Mouse (Mus musculus) gastrocnemius, postnatal 10 days (tissue): ENCODE data around the gene Trdn. TPM values are rescaled to one million over a fixed set of nuclear protein-coding genes. Genes with fewer than 3 reads are reported as not detected.

ENCODE experiments used
- DNase-seq: peaks from one replicate; pipeline ENCODE4 v3.0.0; 2021; ENCODE audit warnings: mixed read lengths
- long read RNA-seq, 2 experiments: library from polyadenylated mRNA; stranded (forward); transcript quantifications; one replicate each; pipeline ENCODE4 v2.0.0; 2021
- total RNA-seq, 2 experiments: library from RNA; stranded (reverse); gene quantifications; 2 replicates each; pipeline ENCODE4 v1.2.3; 2021

The Trdn gene
- 1,000 to 10,000 TPM; 1,349 to 1,389 TPM for total RNA-seq
- long read RNA-seq, experiment 1, full-length matches to known transcripts = 46 of 818 reads
- long read RNA-seq, experiment 1, partial matches to known transcripts = 542 of 818 reads
- long read RNA-seq, experiment 1, other reads (novel, unspliced or antisense) = 230 of 818 reads
- long read RNA-seq, experiment 2, full-length matches to known transcripts = 56 of 865 reads
- long read RNA-seq, experiment 2, partial matches to known transcripts = 531 of 865 reads
- long read RNA-seq, experiment 2, other reads (novel, unspliced or antisense) = 278 of 865 reads

DNA sequence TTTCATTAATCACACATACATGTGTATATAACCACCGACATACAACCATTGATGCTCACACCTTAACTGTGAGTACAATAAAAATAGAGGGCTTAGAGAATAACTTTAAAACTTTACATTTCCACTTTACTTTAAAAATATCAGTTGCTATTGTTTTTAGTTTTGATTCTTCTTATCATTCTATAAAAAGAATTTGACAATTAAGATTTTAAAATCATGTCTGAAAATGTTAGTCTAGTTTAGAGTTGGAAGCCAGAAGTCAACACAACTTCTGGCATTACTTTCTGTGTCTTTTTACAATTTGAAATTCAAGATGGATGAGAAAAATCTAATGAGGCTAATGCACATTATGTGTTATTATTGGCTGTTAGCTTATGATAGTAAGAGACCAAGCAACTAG lies at the start of gene Trdn:
Trdn (plus strand) TSS at position 301 of the 400 bp plus-strand sequence.
- no peak for DNase-seq

DNA sequence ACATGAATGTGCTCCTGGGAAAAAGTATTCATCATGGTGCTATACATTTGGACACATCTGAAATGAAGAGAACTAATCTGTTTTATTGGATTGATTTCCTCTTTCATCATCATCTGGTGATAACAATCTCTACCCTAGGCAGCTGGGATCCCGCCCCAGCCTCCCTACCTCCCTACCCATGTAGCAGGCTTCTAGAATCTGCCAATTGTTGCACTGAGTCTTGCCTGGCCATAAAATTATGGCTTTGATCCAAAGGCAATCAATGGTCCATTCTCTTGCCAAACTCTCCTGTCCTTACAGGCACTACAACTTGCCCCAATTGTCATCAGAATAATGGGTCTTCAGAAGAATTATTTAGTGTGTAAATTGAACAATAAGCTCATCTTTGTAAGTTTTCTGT lies 19.6 kb upstream of the Trdn start:
- DNase-seq = no peak

DNA sequence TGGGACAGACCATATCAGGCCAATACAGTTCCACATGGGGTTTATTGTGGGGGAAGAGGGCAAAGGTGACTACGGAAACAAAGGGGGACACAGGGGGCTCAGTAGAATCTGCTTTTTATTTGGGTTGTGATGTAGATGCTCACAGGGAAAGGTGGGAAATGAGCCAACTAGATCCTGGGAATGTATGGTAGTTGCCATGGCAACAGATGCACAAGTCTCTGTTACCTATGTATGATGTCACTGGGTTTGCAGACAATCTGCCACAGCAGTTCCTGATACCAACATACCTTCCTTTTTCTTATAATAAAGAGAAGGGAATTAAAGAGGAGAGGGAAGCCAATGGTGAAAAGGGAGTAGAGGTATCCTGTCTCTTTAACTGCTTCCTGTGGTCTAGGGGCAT lies 14.8 kb upstream of the Trdn start:
- no peak for DNase-seq

- DNase-seq = peak; percentile 12
Measured at GRCm38 (mm10) chr10:33073126-33073525, 7.2 kb upstream of the Trdn start.

GRCm38 (mm10) chr10:33082151-33082844 lies 1.9 kb downstream of the Trdn start:
- no peak for DNase-seq

DNA sequence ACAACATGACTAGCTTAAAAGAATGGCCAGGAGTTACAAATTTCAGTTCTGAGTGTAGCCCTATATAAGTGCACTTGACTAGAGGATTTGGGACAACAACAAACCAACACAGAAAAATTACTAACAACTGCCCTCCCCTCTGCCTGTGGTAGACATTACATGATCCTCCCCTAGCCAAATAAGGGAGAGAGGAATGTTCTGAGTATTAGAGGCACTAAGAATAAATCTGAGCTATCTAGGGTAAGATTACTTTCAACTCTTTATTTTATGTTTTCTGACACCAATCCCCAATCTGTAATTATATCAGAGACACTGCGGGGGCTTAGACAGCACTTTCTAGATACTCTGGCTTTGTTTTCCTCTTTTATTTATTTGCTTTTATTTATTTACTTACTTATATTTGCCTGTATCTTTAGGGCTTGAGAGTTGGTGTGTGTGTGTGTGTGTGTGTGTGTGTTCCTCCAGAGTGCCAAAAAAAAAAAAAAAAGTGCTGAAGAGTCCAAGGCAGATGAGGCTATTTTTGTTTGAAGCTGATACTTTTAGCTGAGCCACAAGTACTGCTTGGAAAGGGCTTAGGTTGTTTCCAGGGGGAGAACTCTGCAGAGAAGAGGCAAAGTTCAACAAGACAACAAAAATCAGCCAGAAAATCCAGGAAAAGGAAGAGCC lies 2.7 kb downstream of the Trdn start:
- DNase-seq = peak; percentile 6

- DNase-seq = peak; percentile 2
Measured at GRCm38 (mm10) chr10:33083627-33084158, 3.3 kb downstream of the Trdn start.

GRCm38 (mm10) chr10:33088403-33088802 lies 8.0 kb downstream of the Trdn start:
- no peak for DNase-seq

- no peak for DNase-seq
Measured at GRCm38 (mm10) chr10:33092400-33092799, 12.0 kb downstream of the Trdn start.

DNA sequence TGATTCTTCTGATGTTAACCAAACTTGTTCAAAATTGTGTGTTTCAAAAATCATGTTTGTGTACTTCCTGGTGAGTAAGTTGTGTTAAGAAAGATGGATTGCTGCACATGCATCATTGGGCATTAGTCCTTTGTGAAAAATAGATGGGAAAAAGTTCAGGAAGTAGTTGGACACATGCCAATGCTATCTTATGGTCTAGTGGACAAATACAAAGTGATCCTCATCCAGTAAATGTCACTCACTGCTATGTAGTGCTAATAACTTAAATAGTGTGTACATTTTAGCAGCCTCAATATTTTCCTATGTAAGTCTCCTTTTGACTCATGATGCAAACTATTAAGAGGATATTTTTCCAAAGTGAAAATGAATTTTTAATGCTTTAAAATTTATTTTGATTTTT lies 27.6 kb downstream of the Trdn start:
- DNase-seq = no peak

GRCm38 (mm10) chr10:33123028-33123427 lies 42.7 kb downstream of the Trdn start:
- no peak for DNase-seq

DNA sequence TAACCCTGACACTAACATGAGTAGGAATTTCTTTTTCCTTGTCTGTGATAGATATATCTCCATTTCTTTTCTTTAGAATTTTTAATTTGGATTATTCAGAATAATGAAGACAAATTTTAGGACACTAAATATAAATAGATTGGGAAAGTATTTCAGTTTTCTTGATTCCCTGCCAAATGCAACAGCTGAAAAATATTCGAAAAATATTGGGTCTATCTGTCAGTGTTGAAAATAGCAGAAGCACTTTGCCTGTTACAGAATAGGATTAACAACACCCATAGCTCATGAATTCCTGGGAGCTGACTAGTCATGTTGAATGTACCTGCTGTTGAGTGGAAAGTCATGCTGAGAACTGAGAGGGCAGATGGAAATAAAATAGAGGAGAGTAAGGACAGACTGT lies 64.6 kb downstream of the Trdn start:
- no peak for DNase-seq

- peak; percentile 51 for DNase-seq
Measured at GRCm38 (mm10) chr10:33179731-33180631, 99.6 kb downstream of the Trdn start.

DNA sequence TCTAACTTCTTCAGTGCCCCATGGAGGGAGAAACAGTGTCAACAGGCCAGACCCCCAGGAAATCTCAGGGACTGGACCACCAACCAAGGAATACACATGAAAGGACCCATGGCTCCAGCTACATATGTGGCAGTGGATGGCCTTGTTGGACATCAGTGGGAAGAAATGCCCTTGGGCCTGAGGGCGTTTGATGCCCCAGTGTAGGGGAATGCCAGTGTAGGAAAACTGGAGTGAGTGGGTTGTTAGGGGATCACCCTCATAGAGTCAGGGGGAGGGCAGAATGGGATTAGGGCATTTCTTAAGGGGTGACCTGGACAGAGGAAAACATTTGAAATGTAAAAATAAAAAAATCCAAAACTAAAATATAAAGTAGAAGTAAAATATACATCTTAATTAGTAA lies 108.7 kb downstream of the Trdn start:
- no peak for DNase-seq

DNA sequence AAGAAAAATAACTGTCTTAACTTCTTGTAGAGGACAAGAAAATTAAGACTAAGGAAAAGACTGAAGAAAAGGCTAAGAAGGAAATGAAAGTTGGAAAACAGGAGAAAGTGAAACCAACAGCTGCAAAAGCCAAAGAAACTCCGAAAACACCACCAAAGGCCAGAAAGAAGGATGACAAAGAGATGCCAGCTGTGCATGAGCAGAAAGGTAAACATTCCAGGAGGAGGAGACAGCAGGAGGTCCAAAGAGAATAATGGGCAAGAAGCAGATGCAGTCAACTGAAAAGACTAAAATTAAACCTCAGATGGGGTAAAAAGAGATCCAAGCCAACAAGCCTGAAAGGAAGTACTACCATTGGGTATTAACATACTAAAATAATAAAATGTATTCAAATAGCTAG lies 115.6 kb downstream of the Trdn start:
- no peak for DNase-seq

DNA sequence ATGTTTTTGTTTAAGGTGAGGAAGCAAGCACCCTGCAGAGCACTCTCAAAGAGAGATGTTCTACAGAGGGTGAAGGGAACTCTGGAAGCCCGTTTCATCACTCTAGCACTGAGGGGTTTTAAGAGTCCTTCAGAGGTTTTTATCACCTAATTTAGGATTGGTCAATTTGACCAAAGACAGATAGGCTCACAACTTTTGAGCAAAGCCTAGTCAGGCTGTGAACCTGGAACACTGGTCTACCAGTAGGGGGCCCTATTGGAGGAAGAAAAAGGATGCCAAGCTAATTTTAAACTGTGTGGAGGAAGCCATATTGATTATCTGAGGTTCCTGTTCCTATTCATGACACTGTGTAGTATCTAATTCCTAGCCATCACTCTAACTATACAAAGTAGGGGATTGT lies 117.9 kb downstream of the Trdn start:
- no peak for DNase-seq

DNA sequence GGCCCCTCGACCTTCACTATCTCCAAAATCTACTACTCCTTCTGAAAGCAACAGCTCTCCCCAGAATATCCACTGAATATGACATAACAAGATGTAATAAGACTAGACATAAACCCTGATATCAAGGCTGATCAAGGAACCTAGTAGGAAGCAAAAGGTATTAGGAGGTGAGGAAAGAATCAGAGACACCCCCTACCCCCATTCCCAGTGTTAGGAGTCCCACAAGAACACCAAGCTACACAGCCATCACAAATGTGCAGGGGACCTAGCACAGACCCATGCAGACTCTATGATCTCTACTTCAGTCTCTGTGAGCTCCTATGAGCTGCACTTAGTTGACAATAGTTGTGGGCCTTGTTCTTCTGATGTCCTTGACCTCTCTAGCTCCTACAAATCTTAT lies 130.1 kb downstream of the Trdn start:
- no peak for DNase-seq

GRCm38 (mm10) chr10:33253911-33254310 lies 173.6 kb downstream of the Trdn start:
- no peak for DNase-seq

DNA sequence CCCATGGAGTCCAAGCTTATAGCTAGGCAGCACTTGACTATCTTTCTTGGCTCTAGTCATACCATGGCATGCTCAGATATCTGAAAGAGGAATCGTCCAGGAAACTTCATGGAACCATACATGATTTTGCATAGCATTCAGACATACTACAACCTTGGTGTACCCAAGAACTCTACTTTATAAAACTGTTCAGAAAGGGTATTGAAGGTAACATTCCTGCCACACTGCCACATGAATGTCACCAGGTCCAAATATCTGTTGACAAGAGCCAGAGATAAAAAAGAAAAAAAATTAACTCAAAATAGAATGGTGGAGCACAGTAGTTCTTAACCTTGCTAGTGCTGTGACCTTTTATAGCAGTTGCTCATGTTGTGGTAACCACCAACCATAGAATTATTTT lies 175.8 kb downstream of the Trdn start:
- no peak for DNase-seq

DNA sequence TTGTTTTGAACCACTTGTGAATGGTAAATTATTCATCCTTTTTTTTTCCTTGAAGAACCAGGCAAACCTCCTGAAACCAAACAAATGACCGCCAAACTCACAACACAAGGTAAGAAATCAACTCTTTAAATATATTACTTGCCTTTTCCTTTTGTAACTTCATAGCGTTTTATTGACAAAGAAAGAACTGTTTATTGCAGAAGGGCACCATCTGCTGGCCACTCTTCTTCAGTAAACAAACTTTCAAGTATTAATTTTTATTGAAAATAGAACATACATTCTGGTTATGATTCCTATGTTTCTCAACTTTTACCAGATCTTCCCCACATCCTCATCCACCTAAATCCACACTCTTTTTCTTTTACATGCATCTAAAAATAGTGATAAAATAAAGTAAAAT lies 224.6 kb downstream of the Trdn start:
- DNase-seq = no peak

GRCm38 (mm10) chr10:33353026-33353425 lies 272.7 kb downstream of the Trdn start:
- DNase-seq = no peak

DNA sequence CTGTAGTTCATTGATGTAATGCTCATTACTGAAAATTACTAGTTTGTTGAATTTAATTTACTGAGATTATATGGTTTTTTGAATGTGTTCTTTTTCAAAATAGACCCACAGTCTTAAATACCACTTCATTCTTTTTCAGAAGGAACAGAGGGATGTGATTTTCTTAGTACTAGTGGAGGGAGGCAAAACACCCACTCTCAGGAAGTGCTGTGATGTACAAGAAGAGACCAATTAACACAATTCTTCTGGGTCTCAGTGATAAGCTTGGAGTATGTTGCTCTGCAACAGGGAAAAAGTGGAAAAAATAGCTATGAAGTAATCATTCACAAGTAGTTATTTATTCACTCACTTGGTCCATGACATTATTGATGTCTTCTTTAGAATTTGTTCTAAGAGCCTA lies 286.2 kb downstream of the Trdn start:
- no peak for DNase-seq
